Mouse (Mus musculus) olfactory bulb, adult 2 months (tissue): ENCODE data around the gene Azin2. TPM values are rescaled to one million over a fixed set of nuclear protein-coding genes. Genes with fewer than 3 reads are reported as not detected.

Experiments
- H3K27ac ChIP-seq: fragments of 200-500 bp; 2 replicates; pipeline ENCODE4 v1.5.1; 2012; ENCODE audit warnings: low read depth, low read length; ENCODE audit not compliant: insufficient read depth
- H3K4me1 ChIP-seq: fragments of 200-500 bp; 2 replicates; pipeline ENCODE4 v1.6.1; 2012; ENCODE audit warnings: low read length; ENCODE audit not compliant: control insufficient read depth, insufficient read depth
- H3K4me3 ChIP-seq: fragments of 200-500 bp; 2 replicates; pipeline ENCODE4 v1.5.1; 2012; ENCODE audit warnings: mild to moderate bottlenecking, low read depth, low read length, moderate library complexity; ENCODE audit not compliant: insufficient read depth
- CTCF ChIP-seq: fragments of 200-500 bp; IDR thresholded peaks from 2 replicates; pipeline ENCODE4 v1.5.1; 2012; ENCODE audit warnings: low read depth, mild to moderate bottlenecking, low read length, moderate library complexity; ENCODE audit not compliant: insufficient read depth
- POLR2A ChIP-seq: fragments of 200-500 bp; IDR thresholded peaks from 2 replicates; pipeline ENCODE4 v1.6.1; 2012; ENCODE audit warnings: mild to moderate bottlenecking, low read depth, low read length, moderate library complexity; ENCODE audit not compliant: insufficient read depth
- WGBS: fragments of 180-500 bp; shearing (Covaris S2); methylation state at CpG from one replicate; pipeline ENCODE4 v1.1.7; 2018; 5-methylcytosine and 5-hydroxymethylcytosine counted together
- polyA plus RNA-seq: library from polyadenylated mRNA; stranded (reverse); fragments of >200 nt; gene quantifications from 2 replicates; pipeline ENCODE4 v1.2.4, GENCODE M21; 2012; ENCODE audit warnings: low replicate concordance; ENCODE audit not compliant: missing spikeins, insufficient read depth, insufficient read length

The Azin2 gene
- polyA plus RNA-seq, 1 experiment = not detected

DNA sequence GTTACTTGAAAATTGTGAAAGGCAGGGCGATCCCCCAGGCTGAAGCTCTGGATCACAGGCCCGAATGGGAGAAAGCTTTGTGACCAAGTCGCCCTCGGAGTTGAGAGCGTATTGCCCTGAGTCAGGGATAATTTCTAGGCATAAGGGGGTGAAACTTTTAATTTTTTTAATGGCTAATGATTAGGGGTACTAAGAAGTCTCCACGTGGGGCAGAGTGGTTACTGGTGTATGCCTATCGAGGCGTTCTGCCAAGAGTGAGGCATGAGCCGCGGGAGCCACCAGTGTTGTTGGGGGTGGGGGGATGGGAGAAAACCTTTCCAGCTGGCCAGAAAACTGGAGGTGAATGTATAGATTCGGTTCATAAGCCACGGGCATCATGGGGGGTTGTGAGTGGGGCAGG lies 31.4 kb upstream of the Azin2 start:
- Histone ChIP-seq H3K4me3 (peak overlapping the region; percentile 76), H3K27ac (no peak overlapping the region), H3K4me1 (peaks cover 22% of the 10 kb centered on the region)
- TF ChIP-seq CTCF (no peak), POLR2A (no peak)
- WGBS = 1% methylated on average over 12 of the region's 12 CpGs

DNA sequence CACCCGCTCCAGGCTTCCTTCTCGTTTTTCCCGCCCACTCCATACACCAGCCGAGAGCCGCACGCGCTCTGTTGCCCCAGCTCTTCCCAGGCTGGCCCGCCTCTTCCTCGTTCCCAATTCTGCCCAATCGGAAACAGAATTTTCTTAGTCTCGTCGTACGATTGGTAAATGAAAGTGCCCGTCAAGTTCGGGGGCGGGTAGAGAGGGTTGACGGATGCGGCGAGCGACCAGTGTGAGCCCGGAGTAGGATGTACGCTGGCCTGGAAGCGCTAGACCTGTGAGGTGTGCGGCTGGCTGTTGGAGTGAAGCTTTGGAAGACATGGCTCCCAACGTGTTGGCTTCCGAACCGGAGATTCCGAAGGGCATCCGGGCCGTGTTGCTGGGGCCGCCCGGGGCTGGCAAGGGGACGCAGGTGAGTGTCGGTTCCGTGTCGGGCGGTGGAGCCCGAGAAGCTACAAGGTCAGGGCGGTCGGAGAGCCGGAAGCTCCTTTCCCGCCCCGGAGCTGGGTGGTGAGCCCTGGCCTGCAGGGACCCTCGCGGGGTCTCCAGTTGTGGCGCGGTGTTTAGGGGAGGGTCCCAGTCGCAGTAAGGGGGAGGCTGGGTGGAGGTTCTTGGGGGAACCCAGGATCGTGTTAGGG lies 30.9 kb upstream of the Azin2 start:
- WGBS = under 1% methylated on average over 49 of the region's 49 CpGs
- Histone ChIP-seq H3K4me1 (peaks cover 22% of the 10 kb centered on the region), H3K4me3 (peak overlapping the region; percentile 76), H3K27ac (peak overlapping the region; percentile 24; the same call in 1 of the 2 replicates)
- TF ChIP-seq POLR2A (peak; percentile 57; the same call in 1 of the 2 replicates), CTCF (no peak)

DNA sequence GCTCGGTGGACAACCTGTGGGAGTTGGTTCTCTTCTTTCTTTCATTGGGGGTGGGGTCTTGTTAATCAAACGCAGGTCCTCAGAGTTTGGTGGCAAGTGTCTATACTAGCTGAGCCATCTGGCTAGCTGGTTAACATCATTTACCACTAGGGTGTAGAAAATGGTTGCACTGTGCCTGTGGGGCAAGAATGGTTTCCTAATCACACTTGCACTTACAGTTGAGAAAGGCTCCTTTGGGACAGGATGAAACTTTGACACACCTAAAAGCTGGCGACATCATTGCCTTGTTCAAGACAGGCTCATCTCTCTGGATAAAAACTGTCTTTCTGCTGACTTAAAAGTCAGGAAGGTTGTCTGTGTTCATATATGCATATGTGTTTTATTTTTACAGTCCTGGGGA lies 29.9 kb upstream of the Azin2 start:
- no peak for TF ChIP-seq CTCF
- no peak overlapping the region for H3K4me3 ChIP-seq
- 95% methylated on average over 3 of the region's 3 CpGs for WGBS
- H3K27ac ChIP-seq = no peak overlapping the region
- H3K4me1 ChIP-seq = peaks cover 13% of the 10 kb centered on the region

DNA sequence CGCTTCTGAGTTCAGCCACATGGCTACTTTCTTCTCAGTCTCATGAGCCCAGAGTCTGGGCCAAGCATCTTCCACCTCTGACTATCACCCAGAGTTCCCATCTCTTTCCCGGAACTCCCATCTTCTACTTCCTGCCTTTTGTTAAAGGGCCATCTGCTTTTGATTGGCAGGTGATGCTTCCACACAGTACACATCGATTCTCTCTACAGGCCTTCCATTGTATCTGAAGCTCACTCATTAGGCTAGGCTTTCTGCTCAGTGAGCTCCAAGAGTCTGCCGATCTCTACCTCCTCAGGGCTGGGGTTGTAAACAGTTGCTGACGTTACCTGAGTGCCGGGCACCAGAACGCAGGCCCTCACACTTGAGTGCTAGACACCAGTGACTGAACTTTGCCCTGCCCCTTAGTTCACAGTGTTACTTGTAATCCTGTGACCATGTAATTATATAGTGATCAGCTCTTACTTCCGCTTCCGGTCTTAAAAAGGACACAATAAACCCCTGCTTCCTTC lies 29.3 kb upstream of the Azin2 start, which contains the start of gene Ak2:
TSS of gene Ak2 (plus strand) at position 459 of the 509 bp plus-strand sequence.
- 93% methylated on average over 9 of the region's 9 CpGs for whole genome bisulfite sequencing
- TF ChIP-seq POLR2A (no peak), CTCF (no peak)
- H3K4me1 ChIP-seq = peaks cover 13% of the 10 kb centered on the region
- no peak within 1 kb of the TSS for H3K4me3 ChIP-seq
- H3K27ac ChIP-seq = no peak within 1 kb of the TSS

DNA sequence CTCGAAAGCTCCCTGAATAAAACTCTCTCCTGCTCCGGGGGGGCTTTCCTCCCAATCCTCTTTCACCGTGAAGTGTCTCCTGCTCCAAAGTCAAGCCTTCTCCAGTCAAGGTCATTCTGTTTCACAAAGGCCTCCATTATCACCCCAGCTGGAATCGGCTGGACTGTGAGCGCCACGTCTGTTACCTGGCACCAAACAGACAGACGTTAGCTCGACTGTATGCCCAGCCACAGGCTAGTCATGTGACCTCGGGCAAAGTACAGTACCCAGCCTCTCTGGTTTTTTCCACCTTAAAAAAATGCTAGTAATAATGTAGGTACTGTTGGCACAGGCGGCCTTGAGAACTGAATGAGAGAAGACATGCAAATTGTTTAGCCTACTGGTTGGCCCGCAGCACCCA lies 27.4 kb upstream of the Azin2 start:
- Histone ChIP-seq H3K27ac (no peak overlapping the region), H3K4me3 (no peak overlapping the region), H3K4me1 (peaks cover 10% of the 10 kb centered on the region)
- TF ChIP-seq POLR2A (no peak), CTCF (no peak)
- WGBS = 65% methylated on average over 11 of the region's 11 CpGs

DNA sequence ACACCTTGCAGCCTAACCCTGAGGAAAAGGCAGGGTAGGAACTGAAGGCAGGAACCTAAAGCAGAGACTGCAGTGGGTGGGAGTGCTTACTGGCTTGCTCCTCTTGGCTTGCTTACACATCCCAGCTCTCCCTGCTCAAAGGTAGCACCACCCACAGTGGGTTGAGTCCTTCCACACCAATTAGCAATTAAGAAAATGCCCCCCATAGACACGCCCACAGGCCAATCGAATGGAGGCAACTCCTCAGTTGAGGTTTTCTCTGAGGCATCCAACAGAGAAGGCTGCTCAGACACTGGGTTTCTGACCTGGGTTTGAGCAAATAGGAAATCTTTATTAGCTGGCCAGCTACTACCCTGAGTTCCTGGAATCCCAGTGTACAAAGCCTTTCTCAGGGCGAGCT lies 26.7 kb upstream of the Azin2 start:
- Histone ChIP-seq H3K4me3 (no peak overlapping the region), H3K27ac (no peak overlapping the region), H3K4me1 (peaks cover 3% of the 10 kb centered on the region)
- WGBS = 51% methylated on average over 3 of the region's 3 CpGs
- TF ChIP-seq POLR2A (no peak), CTCF (no peak)

DNA sequence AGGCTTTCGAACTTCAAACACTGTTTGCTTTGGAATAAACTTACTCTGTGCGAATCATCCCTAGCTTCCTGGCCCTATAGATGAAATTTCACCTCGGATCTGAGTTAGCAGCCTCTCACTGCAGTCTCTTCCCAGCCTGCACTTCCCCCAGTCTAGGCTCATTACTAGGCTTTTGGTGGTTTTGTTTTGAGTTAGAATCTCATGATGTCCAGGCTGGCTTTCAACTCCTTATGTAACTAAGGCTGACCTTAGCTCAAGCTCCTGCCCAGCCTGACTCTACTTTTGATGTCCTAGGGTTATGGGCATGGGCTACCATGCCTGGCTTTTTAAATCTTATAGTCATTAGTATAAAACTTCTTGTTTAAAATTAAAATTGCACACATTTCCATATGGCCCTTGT lies 22.4 kb upstream of the Azin2 start:
- Histone ChIP-seq H3K4me3 (no peak overlapping the region), H3K27ac (no peak overlapping the region), H3K4me1 (no peaks in the 10 kb centered on the region)
- 68% methylated on average over 3 of the region's 3 CpGs for WGBS
- TF ChIP-seq POLR2A (no peak), CTCF (no peak)

DNA sequence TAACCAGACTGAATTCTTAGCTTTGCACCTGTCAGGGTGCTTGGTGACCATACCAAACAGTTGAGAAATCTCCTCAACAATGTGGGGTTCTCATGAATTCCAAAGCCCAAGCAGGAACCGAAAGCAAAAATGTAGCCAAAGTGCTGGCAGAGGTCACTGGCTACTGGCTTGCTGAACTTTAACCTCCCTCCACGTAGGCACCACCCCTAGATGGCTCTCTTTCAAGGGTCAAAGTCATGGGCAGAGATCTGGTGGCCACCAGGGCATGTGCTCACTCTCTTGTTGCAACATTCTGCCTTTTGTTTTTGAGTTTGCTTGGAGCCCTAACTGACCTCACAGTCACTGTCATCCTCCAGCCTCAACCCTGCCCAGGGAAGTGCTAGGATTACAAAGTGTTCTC lies 21.4 kb upstream of the Azin2 start:
- Histone ChIP-seq H3K27ac (no peak overlapping the region), H3K4me3 (no peak overlapping the region), H3K4me1 (no peaks in the 10 kb centered on the region)
- WGBS = 70% methylated on average over 2 of the region's 2 CpGs
- TF ChIP-seq CTCF = no peak
- no peak for TF ChIP-seq POLR2A

DNA sequence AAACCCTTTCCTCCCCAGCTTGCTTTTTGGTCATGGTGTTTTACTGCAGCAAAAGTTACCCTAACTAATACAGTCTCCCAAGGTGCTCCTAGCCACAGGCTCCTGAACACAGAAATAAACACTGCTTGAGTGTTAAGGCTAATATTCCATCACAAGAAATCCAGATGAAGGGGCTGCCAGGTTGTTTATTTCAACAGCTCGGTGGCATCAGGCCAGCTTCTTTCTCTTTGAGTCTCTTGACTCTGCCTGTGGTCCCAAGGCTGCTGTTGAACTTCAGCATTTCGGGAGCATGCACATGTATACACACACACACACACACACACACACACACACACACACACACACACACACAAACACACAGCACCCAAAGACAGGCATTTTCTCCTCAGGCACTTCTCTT lies 20.9 kb upstream of the Azin2 start:
- H3K4me1 ChIP-seq = no peaks in the 10 kb centered on the region
- 59% methylated on average over 2 of the region's 2 CpGs for WGBS

DNA sequence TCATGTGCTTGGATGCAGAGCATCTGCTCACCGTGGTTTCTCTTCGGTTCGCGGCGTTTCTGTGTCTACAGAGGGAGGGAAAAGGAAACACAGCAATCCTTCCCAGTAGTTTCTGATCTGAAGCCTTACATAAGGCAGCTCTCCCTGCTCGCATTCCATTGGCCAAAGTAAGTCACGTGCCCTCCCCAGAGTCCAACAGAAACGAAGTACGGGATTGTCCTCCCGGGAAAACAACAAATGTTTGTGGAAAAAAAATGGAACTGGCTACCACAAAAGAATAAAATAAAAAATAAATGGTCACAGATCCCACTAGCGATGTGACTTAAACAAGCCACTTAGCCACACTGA lies 19.6 kb upstream of the Azin2 start:
- Histone ChIP-seq H3K4me1 (no peaks in the 10 kb centered on the region), H3K27ac (no peak overlapping the region), H3K4me3 (no peak overlapping the region)
- WGBS = 77% methylated on average over 11 of the region's 11 CpGs
- no peak for TF ChIP-seq POLR2A
- no peak for TF ChIP-seq CTCF

More for the DNA sequence above, 20.9 kb upstream of the Azin2 start:
- Histone ChIP-seq H3K4me3 (no peak overlapping the region), H3K27ac (no peak overlapping the region)
- TF ChIP-seq POLR2A = no peak
- TF ChIP-seq CTCF = no peak
